Mouse (Mus musculus) MEL (cell line): ENCODE data around the gene Cpsf4. TPM values are rescaled to one million over a fixed set of nuclear protein-coding genes. Genes with fewer than 3 reads are reported as not detected.

ENCODE experiments used
- BHLHE40 ChIP-seq: IDR thresholded peaks from 2 replicates; pipeline ENCODE4 v1.6.1; 2012; ENCODE audit warnings: low read depth, mild to moderate bottlenecking, inconsistent platforms, low read length, improper control_type of control experiment, borderline replicate concordance
- CHD2 ChIP-seq: IDR thresholded peaks from 2 replicates; pipeline ENCODE4 v1.6.1; 2011; ENCODE audit warnings: low read length, improper control_type of control experiment
- GATA1 ChIP-seq: IDR thresholded peaks from 2 replicates; pipeline ENCODE4 v1.6.1; 2011; ENCODE audit warnings: low read depth, low read length, improper control_type of control experiment
- HCFC1 ChIP-seq: IDR thresholded peaks from 2 replicates; pipeline ENCODE4 v1.6.1; 2012; ENCODE audit warnings: low read depth, mild to moderate bottlenecking, inconsistent platforms, low read length, improper control_type of control experiment, moderate library complexity
- KAT2A ChIP-seq: conservative IDR thresholded peaks from 2 replicates; pipeline ENCODE4 v1.6.1; 2012; ENCODE audit warnings: low read depth, low read length, improper control_type of control experiment, inconsistent platforms
- MAX ChIP-seq: IDR thresholded peaks from 2 replicates; pipeline ENCODE4 v1.6.1; 2011; ENCODE audit warnings: low read length, improper control_type of control experiment
- MEF2A ChIP-seq: IDR thresholded peaks from 2 replicates; pipeline ENCODE4 v1.6.1; 2014; ENCODE audit warnings: low read depth, mild to moderate bottlenecking, inconsistent platforms, low read length, improper control_type of control experiment; ENCODE audit not compliant: poor library complexity, insufficient replicate concordance, severe bottlenecking; ENCODE audit errors: extremely low read depth
- NRF1 ChIP-seq: IDR thresholded peaks from 2 replicates; pipeline ENCODE4 v1.6.1; 2014; ENCODE audit warnings: low read depth, mild to moderate bottlenecking, inconsistent platforms, low read length, improper control_type of control experiment, moderate library complexity; ENCODE audit not compliant: poor library complexity, insufficient read depth, severe bottlenecking
- RCOR1 ChIP-seq: IDR thresholded peaks from 2 replicates; pipeline ENCODE4 v1.6.1; 2012; ENCODE audit warnings: low read depth, mild to moderate bottlenecking, inconsistent platforms, low read length, improper control_type of control experiment
- SMC3 ChIP-seq: IDR thresholded peaks from 2 replicates; pipeline ENCODE4 v1.6.1; 2011; ENCODE audit warnings: low read depth, low read length, improper control_type of control experiment
- USF1 ChIP-seq: IDR thresholded peaks from 2 replicates; pipeline ENCODE4 v1.6.1; 2014; ENCODE audit warnings: low read depth, mild to moderate bottlenecking, inconsistent platforms, low read length, improper control_type of control experiment, moderate library complexity
- ZC3H11A ChIP-seq: IDR thresholded peaks from 2 replicates; pipeline ENCODE4 v1.6.1; 2012; ENCODE audit warnings: low read depth, mild to moderate bottlenecking, inconsistent platforms, low read length, improper control_type of control experiment
- polyA plus RNA-seq, 2 experiments: library from polyadenylated mRNA; stranded (reverse) in 1 of 2; unstranded in 1 of 2; fragments of >175 nt in 1 of 2; fragments of >200 nt in 1 of 2; gene quantifications; 2 replicates each; pipeline versions ENCODE4 v1.2.1 to v1.2.4; 2012; ENCODE audit warnings: low replicate concordance in 2 of 2, low read depth in 1 of 2; ENCODE audit not compliant: insufficient read length in 2 of 2, insufficient read depth in 1 of 2, missing spikeins in 1 of 2
- total RNA-seq: library from RNA; depleted of rRNA; stranded (reverse); fragments of 300-350 nt; gene quantifications from 2 replicates; pipeline ENCODE4 v1.2.3, GENCODE M21; 2012; rRNA removed

Cpsf4 gene
- total and polyA plus RNA-seq, 3 experiments, result 75.3 to 88.2 TPM; not detected in 1

GRCm38 (mm10) chr5:145231367-145231871 is 64.4 kb downstream of the Cpsf4 start, which contains the start of gene Zfp655 (continued):
- TF ChIP-seq MEF2A (0 out of 2 replicates have a peak, but pooled peaks have one; percentile 32), NRF1 (0 out of 2 replicates have a peak, but pooled peaks have one; percentile 24), RCOR1 (no peak), HCFC1 (peak; percentile 90), CHD2 (no peak), USF1 (peak; percentile 91), MAX (peak; percentile 86), ZC3H11A (no peak), BHLHE40 (peak; percentile 96), KAT2A (no peak; the same call in 1 of the 2 replicates), GATA1 (peak; percentile 81), SMC3 (no peak)

Other genes starting within 250 kb of the Cpsf4 start
- 3.9 and 4.0 TPM in 2 replicates for gene Smurf1, start 201.4 kb upstream of the Cpsf4 start, total RNA-seq
- 10 to 100 TPM in 1 of 2 experiments, not detected in 1; 10.6 TPM for gene Smurf1, start 201.4 kb upstream of the Cpsf4 start, polyA plus RNA-seq
- not detected in 2 replicates for gene Gm4871, start 134.5 kb upstream of the Cpsf4 start, total RNA-seq
- gene Gm4871, start 134.5 kb upstream of the Cpsf4 start, polyA plus RNA-seq, result not detected
- gene 1700018F24Rik, start 124.2 kb upstream of the Cpsf4 start, total RNA-seq, result not detected in 2 replicates
- not detected for gene 1700018F24Rik, start 124.2 kb upstream of the Cpsf4 start, polyA plus RNA-seq
- gene Arpc1a, start 83.4 kb upstream of the Cpsf4 start, total RNA-seq, result 85.8 and 96.9 TPM in 2 replicates
- 100 to 1,000 TPM; 187 to 306 TPM for gene Arpc1a, start 83.4 kb upstream of the Cpsf4 start, polyA plus RNA-seq
- 0.35 and 2.5 TPM in 2 replicates for gene Kpna7, start 83.2 kb upstream of the Cpsf4 start, total RNA-seq
- gene Kpna7, start 83.2 kb upstream of the Cpsf4 start, polyA plus RNA-seq, result 1 to 10 TPM in 1 of 2 experiments, not detected in 1; 2.2 TPM
- 432 and 582 TPM in 2 replicates for gene Arpc1b, start 53.0 kb upstream of the Cpsf4 start, total RNA-seq
- 100 to 1,000 TPM; 143 to 708 TPM for gene Arpc1b, start 53.0 kb upstream of the Cpsf4 start, polyA plus RNA-seq
- gene Pdap1, start 27.0 kb upstream of the Cpsf4 start, total RNA-seq, result 104 and 106 TPM in 2 replicates
- 100 to 1,000 TPM in 1 of 2 experiments, not detected in 1; 301 TPM for gene Pdap1, start 27.0 kb upstream of the Cpsf4 start, polyA plus RNA-seq
- 203 and 207 TPM in 2 replicates for gene Bud31, start 26.9 kb upstream of the Cpsf4 start, total RNA-seq
- 100 to 1,000 TPM in 1 of 2 experiments, not detected in 1; 193 TPM for gene Bud31, start 26.9 kb upstream of the Cpsf4 start, polyA plus RNA-seq
- gene Ptcd1, start 105 bp upstream of the Cpsf4 start, total RNA-seq, result 20.4 and 21.0 TPM in 2 replicates
- 10 to 100 TPM in 1 of 2 experiments, not detected in 1; 22.3 TPM for gene Ptcd1, start 105 bp upstream of the Cpsf4 start, polyA plus RNA-seq
- gene Atp5j2, start 24.8 kb downstream of the Cpsf4 start, total RNA-seq, result 493 and 517 TPM in 2 replicates
- 100 to 1,000 TPM; 543 to 733 TPM for gene Atp5j2, start 24.8 kb downstream of the Cpsf4 start, polyA plus RNA-seq
- 6.7 and 7.1 TPM in 2 replicates for gene Zkscan14, start 34.7 kb downstream of the Cpsf4 start, total RNA-seq
- gene Zkscan14, start 34.7 kb downstream of the Cpsf4 start, polyA plus RNA-seq, result 1 to 10 TPM in 1 of 2 experiments, not detected in 1; 7.5 TPM
- gene Zkscan5, start 37.3 kb downstream of the Cpsf4 start, total RNA-seq, result 7.8 and 8.7 TPM in 2 replicates
- gene Zkscan5, start 37.3 kb downstream of the Cpsf4 start, polyA plus RNA-seq, result 1 to 10 TPM in 1 of 2 experiments, not detected in 1; 9.8 TPM
- 26.9 and 30.3 TPM in 2 replicates for gene Zfp655, start 64.5 kb downstream of the Cpsf4 start, total RNA-seq
- gene Zfp655, start 64.5 kb downstream of the Cpsf4 start, polyA plus RNA-seq, result 10 to 100 TPM; 25.2 to 35.3 TPM
- gene Zscan25, start 113.3 kb downstream of the Cpsf4 start, total RNA-seq, result 13.9 and 15.1 TPM in 2 replicates
- 10 to 100 TPM in 1 of 2 experiments, not detected in 1; 26.5 TPM for gene Zscan25, start 113.3 kb downstream of the Cpsf4 start, polyA plus RNA-seq
- not detected in 2 replicates for gene Cyp3a57, start 178.1 kb downstream of the Cpsf4 start, total RNA-seq
- gene Cyp3a57, start 178.1 kb downstream of the Cpsf4 start, polyA plus RNA-seq, result not detected